Mouse (Mus musculus) myocyte (in vitro differentiated cells): ENCODE measurements around the gene Psmd3.

Experiments
- E2F4 ChIP-seq: IDR thresholded peaks from one replicate; pipeline ENCODE4 v1.6.1; 2011; ENCODE audit warnings: mild to moderate bottlenecking, control low read depth, moderate library complexity; ENCODE audit not compliant: insufficient read depth
- MYOG ChIP-seq, 3 experiments: IDR thresholded peaks; one replicate each; pipeline ENCODE4 v1.6.1; 2011; ENCODE audit warnings: control low read depth in 2 of 3, low read depth in 2 of 3, mild to moderate bottlenecking in 2 of 3; ENCODE audit not compliant: insufficient read length in 2 of 3, control insufficient read depth in 1 of 3, insufficient read depth in 1 of 3
- POLR2A ChIP-seq: IDR thresholded peaks from one replicate; pipeline ENCODE4 v1.6.1; 2011; ENCODE audit warnings: low read depth, mild to moderate bottlenecking, control low read depth, moderate library complexity; ENCODE audit not compliant: insufficient read length
- TCF12 ChIP-seq: IDR thresholded peaks from one replicate; pipeline ENCODE4 v1.6.1; 2011; ENCODE audit warnings: mild to moderate bottlenecking, control low read depth; ENCODE audit not compliant: poor library complexity, insufficient read depth, severe bottlenecking

DNA sequence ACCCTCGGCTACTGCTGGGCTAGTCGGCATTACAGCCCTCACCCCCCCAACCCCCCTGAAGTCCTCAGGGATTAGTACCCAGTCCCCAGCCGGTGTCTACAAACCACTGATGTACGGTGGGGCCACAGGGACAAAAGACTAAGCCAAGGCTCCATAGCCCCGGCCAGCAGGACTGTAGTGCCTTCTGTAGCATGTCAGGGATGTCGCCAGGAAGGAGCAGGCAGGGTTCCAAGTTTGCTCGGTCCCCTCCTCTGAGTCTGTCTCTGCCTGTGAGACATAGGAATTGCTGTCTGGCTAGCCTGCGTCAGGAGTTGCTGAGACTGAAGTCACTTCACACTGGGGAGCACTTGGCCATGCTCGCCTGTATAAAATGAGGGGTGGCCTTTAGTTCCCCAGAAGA, 11.9 kb downstream of the Psmd3 start:
- no peak for TF ChIP-seq POLR2A
- no peak for TF ChIP-seq E2F4
- TF ChIP-seq TCF12 = no peak
- no peak for TF ChIP-seq MYOG (IDR thresholded peaks at IDR 0.05; ENCODE audit: control insufficient read depth in 1 of 3, insufficient read depth in 1 of 3, insufficient read length in 2 of 3, low read depth in 2 of 3)
